ENCODE assay signal across 20 mouse cellular contexts in genomic region chr2:158169351-158169750, GRCm38 (mm10). TPM values are rescaled to one million over a fixed set of nuclear protein-coding genes. Genes with fewer than 3 reads are reported as not detected.
A peak's percentile ranks its signal among the peaks of the same experiment; 100 is the strongest.
DNase-seq lines count a peak whose midpoint lies in the region; ATAC-seq and TF ChIP-seq lines count a peak whose summit lies in the region.
"Had no signal": no experiment of that assay in that cellular context is flagged by ENCODE, and none has a peak within 500 bp of the region (broad histone marks: within the 10 kb centered on the region; RNA-seq: fewer than 3 reads in every experiment).

No protein-coding gene starts in this region.

- DNase-seq in heart, postnatal 14 days: no peak
- no peak for DNase-seq in liver, embryonic 13.5 days
- no peak for DNase-seq in liver
- DNase-seq in 3T3-L1 (ENCODE audit: low read depth, low spot score): peak; percentile 66
- DNase-seq in cerebellum, postnatal 14 days: no peak
- DNase-seq: B cell, adult 2 months; cerebellum, adult 8-10 months; kidney, adult 2 months; kidney, postnatal 14 days had no signal

- 62% methylated on average over 6 of the region's 6 CpGs for WGBS in heart, embryonic 11.5 days (ENCODE audit: insufficient replicate concordance)
- WGBS in liver, embryonic 13.5 days (ENCODE audit: insufficient replicate concordance): 67% methylated on average over 6 of the region's 6 CpGs

- ATAC-seq in heart, embryonic 11.5 days (replicated peaks; ENCODE audit: insufficient number of reproducible peaks, low FRiP score, low TSS enrichment): no peak
- 0 out of 2 replicates have a peak, but pooled peaks have one; percentile 8 for ATAC-seq in liver, embryonic 13.5 days (ENCODE audit: low read depth)
- ATAC-seq: forebrain, embryonic 14.5 days; inflammation-experienced regulatory T-cells, adult 6 months; midbrain, embryonic 15.5 days had no signal

- intact Hi-C loops in heart, postnatal 14 days (cut with DNase I): no loop called here

- H3K27me3 ChIP-seq in heart, embryonic 11.5 days (ENCODE audit: control insufficient read depth, insufficient read depth, low read length): no peaks in the 10 kb centered on the region
- peaks cover 24% of the 10 kb centered on the region for H3K27me3 ChIP-seq in liver, embryonic 13.5 days
- H3K27me3 ChIP-seq: embryonic facial prominence, embryonic 12.5 days; hindbrain, embryonic 13.5 days; limb, embryonic 15.5 days; midbrain, embryonic 15.5 days; neural tube, embryonic 15.5 days had no signal

- H3K27ac ChIP-seq in heart, embryonic 11.5 days (ENCODE audit: low read depth, low read length): peak overlapping the region; percentile 15; the same call in 1 of the 2 replicates
- H3K27ac ChIP-seq in liver, embryonic 13.5 days: no peak overlapping the region
- H3K27ac ChIP-seq in embryonic fibroblast, embryonic 13.5 days (ENCODE audit: insufficient read depth, low read length): peak overlapping the region; percentile 96
- H3K27ac ChIP-seq: embryonic facial prominence, embryonic 12.5 days; hindbrain, embryonic 13.5 days; limb, embryonic 15.5 days; midbrain, embryonic 15.5 days; neural tube, embryonic 15.5 days had no signal

- no peaks in the 10 kb centered on the region for H3K9me3 ChIP-seq in heart, embryonic 11.5 days (replicated peaks; ENCODE audit: control insufficient read depth, low read length)
- H3K9me3 ChIP-seq in liver, embryonic 13.5 days (replicated peaks): no peaks in the 10 kb centered on the region
- H3K9me3 ChIP-seq: embryonic facial prominence, embryonic 12.5 days; limb, embryonic 15.5 days; midbrain, embryonic 15.5 days; neural tube, embryonic 15.5 days had no signal

- H3K9ac ChIP-seq in heart, embryonic 11.5 days (ENCODE audit: low read depth, low read length): no peak overlapping the region
- H3K9ac ChIP-seq in liver, embryonic 13.5 days: no peak overlapping the region
- H3K9ac ChIP-seq: embryonic facial prominence, embryonic 12.5 days; hindbrain, embryonic 13.5 days; limb, embryonic 15.5 days; liver, postnatal 0 days; midbrain, embryonic 15.5 days; neural tube, embryonic 15.5 days had no signal

- no peak for TF ChIP-seq CTCF in embryonic fibroblast, embryonic 13.5 days (IDR thresholded peaks at IDR 0.05; ENCODE audit: borderline replicate concordance, insufficient read depth, low read length)

- H3K4me1 ChIP-seq in heart, embryonic 11.5 days (ENCODE audit: control insufficient read depth, insufficient read depth, low read length): peaks cover 28% of the 10 kb centered on the region
- peaks cover 25% of the 10 kb centered on the region for H3K4me1 ChIP-seq in liver, embryonic 13.5 days (replicated peaks)
- H3K4me1 ChIP-seq in embryonic fibroblast, embryonic 13.5 days (ENCODE audit: control insufficient read depth, insufficient read depth, low read length): peaks cover 31% of the 10 kb centered on the region
- H3K4me1 ChIP-seq: midbrain, embryonic 15.5 days had no signal

- H3K4me3 ChIP-seq in heart, embryonic 11.5 days (ENCODE audit: low read depth, low read length): no peak overlapping the region
- no peak overlapping the region for H3K4me3 ChIP-seq in liver, embryonic 13.5 days (replicated peaks)
- no peak overlapping the region for H3K4me3 ChIP-seq in embryonic fibroblast, embryonic 13.5 days (ENCODE audit: insufficient read depth, low read length)
- H3K4me3 ChIP-seq: embryonic facial prominence, embryonic 12.5 days; hindbrain, embryonic 13.5 days; limb, embryonic 15.5 days; midbrain, embryonic 15.5 days; neural tube, embryonic 15.5 days had no signal

- TF ChIP-seq POLR2A in embryonic fibroblast, embryonic 13.5 days (IDR thresholded peaks at IDR 0.05; ENCODE audit: low read depth, low read length): no peak

- H3K36me3 ChIP-seq in heart, embryonic 11.5 days (ENCODE audit: control insufficient read depth, insufficient read depth, low read length): no peaks in the 10 kb centered on the region
- no peaks in the 10 kb centered on the region for H3K36me3 ChIP-seq in liver, embryonic 13.5 days
- H3K36me3 ChIP-seq: embryonic facial prominence, embryonic 12.5 days; hindbrain, embryonic 13.5 days; limb, embryonic 15.5 days; midbrain, embryonic 15.5 days; neural tube, embryonic 15.5 days had no signal

- no peak overlapping the region for H3K4me2 ChIP-seq in heart, embryonic 11.5 days
- no peak overlapping the region for H3K4me2 ChIP-seq in liver, embryonic 13.5 days
- H3K4me2 ChIP-seq: embryonic facial prominence, embryonic 12.5 days; hindbrain, embryonic 13.5 days; limb, embryonic 15.5 days; midbrain, embryonic 15.5 days; neural tube, embryonic 15.5 days had no signal

RNA-seq across cellular contexts. Expression of gene Tgm2, which starts 23.1 kb away (rescaled TPM):
- 129 and 130 TPM in 2 replicates for polyA plus RNA-seq in heart, embryonic 11.5 days (2014; fragmentation: Nextera tagmentation; extraction: Ambion mirVana)
- total RNA-seq in heart, postnatal 14 days (2021): 100 to 1,000 TPM; 181 to 209 TPM
- 63.8 and 68.2 TPM in 2 replicates for polyA plus RNA-seq in liver, embryonic 13.5 days (2015; fragmentation: Nextera tagmentation; extraction: Ambion mirVana)
- 15.8 and 33.1 TPM in 2 replicates for polyA plus RNA-seq in embryonic fibroblast, embryonic 13.5 days (2011; ENCODE audit: insufficient read length, low read depth, missing spikeins)

RNA-seq across cellular contexts. Expression of gene D630003M21Rik, which starts 59.7 kb away (rescaled TPM):
- 0.37 and 0.57 TPM in 2 replicates for polyA plus RNA-seq in heart, embryonic 11.5 days (2014; fragmentation: Nextera tagmentation; extraction: Ambion mirVana)
- 1 to 10 TPM; 7.0 to 7.4 TPM for total RNA-seq in heart, postnatal 14 days (2021)
- 0.31 and 0.47 TPM in 2 replicates for polyA plus RNA-seq in liver, embryonic 13.5 days (2015; fragmentation: Nextera tagmentation; extraction: Ambion mirVana)
- polyA plus RNA-seq in embryonic fibroblast, embryonic 13.5 days (2011; ENCODE audit: insufficient read length, low read depth, missing spikeins): 0.17 and 0.61 TPM in 2 replicates
- total RNA-seq: megakaryocyte-erythroid progenitor cell, adult 5-6 weeks had no signal
- polyA plus RNA-seq: inflammation-experienced regulatory T-cells, adult 6 months had no signal
